Mouse (Mus musculus): Measurements from ENCODE around the gene Glrp1.

- TF ChIP-seq POLR2A (IDR thresholded peaks at IDR 0.05; ENCODE audit: low read depth, low read length) = no peak
- no peak for TF ChIP-seq CTCF (IDR thresholded peaks at IDR 0.05; ENCODE audit: extremely low read depth, insufficient read depth, insufficient read length, insufficient replicate concordance)
Observed at GRCm38 (mm10) chr1:88513613-88514012, 3.7 kb upstream of the Glrp1 start.

Measured in spleen, adult 2 months (tissue).